Mouse (Mus musculus) mouse trophoblast stem cell (cell line): ENCODE data around the gene Dock10.

ENCODE experiments used
- in situ Hi-C, 2 experiments: fragments of 300-500 bp; cut with MseI, MboI; formaldehyde crosslinking; loops; 2 replicates in 1 of 2; 3 replicates in 1 of 2; pipeline ENCODE4 v1.15.1; 2025

Gene Dock10

GRCm38 (mm10) chr1:80659465-80660245 is 98.7 kb downstream of the Dock10 start:
- in situ Hi-C loops, result no loop called here

GRCm38 (mm10) chr1:80656389-80656788 is 101.9 kb downstream of the Dock10 start:
- in situ Hi-C loops, result no loop called here

GRCm38 (mm10) chr1:80655854-80656253 is 102.5 kb downstream of the Dock10 start:
- in situ Hi-C loops, result no loop called here

- in situ Hi-C loops, result no loop called here
These were observed 103.1 kb downstream of the Dock10 start for GRCm38 (mm10) chr1:80655195-80655594.

- in situ Hi-C loops, result no loop called here
These were observed 104.2 kb downstream of the Dock10 start for GRCm38 (mm10) chr1:80654177-80654576.

GRCm38 (mm10) chr1:80652803-80653202 is 105.5 kb downstream of the Dock10 start:
- in situ Hi-C loops, result no loop called here

GRCm38 (mm10) chr1:80652083-80652482 is 106.2 kb downstream of the Dock10 start:
- in situ Hi-C loops, result no loop called here

- in situ Hi-C loops, result no loop called here
These were observed 111.7 kb downstream of the Dock10 start for GRCm38 (mm10) chr1:80646602-80647001.

- in situ Hi-C loops, result no loop called here
These were observed 114.4 kb downstream of the Dock10 start for GRCm38 (mm10) chr1:80643866-80644451.

GRCm38 (mm10) chr1:80641832-80642231 is 116.5 kb downstream of the Dock10 start:
- in situ Hi-C loops, result no loop called here

- in situ Hi-C loops, result no loop called here
These were observed 117.0 kb downstream of the Dock10 start for GRCm38 (mm10) chr1:80641288-80641687.

GRCm38 (mm10) chr1:80639553-80639952 is 118.8 kb downstream of the Dock10 start:
- in situ Hi-C loops, result no loop called here

GRCm38 (mm10) chr1:80637214-80637705 is 121.1 kb downstream of the Dock10 start:
- in situ Hi-C loops, result no loop called here

- in situ Hi-C loops, result no loop called here
These were observed 122.5 kb downstream of the Dock10 start for GRCm38 (mm10) chr1:80635825-80636224.

GRCm38 (mm10) chr1:80633536-80633935 is 124.8 kb downstream of the Dock10 start:
- in situ Hi-C loops, result no loop called here

- in situ Hi-C loops, result no loop called here
These were observed 127.9 kb downstream of the Dock10 start for GRCm38 (mm10) chr1:80630179-80631149.

- in situ Hi-C loops, result no loop called here
These were observed 130.3 kb downstream of the Dock10 start for GRCm38 (mm10) chr1:80628054-80628453.

GRCm38 (mm10) chr1:80626800-80627199 is 131.5 kb downstream of the Dock10 start:
- in situ Hi-C loops, result no loop called here

GRCm38 (mm10) chr1:80625371-80625770 is 133.0 kb downstream of the Dock10 start:
- in situ Hi-C loops, result no loop called here

- in situ Hi-C loops, result no loop called here
These were observed 133.8 kb downstream of the Dock10 start for GRCm38 (mm10) chr1:80624552-80624951.

- in situ Hi-C loops, result no loop called here
These were observed 135.7 kb downstream of the Dock10 start for GRCm38 (mm10) chr1:80622646-80623045.

GRCm38 (mm10) chr1:80619100-80619499 is 139.2 kb downstream of the Dock10 start:
- in situ Hi-C loops, result no loop called here
